Mouse (Mus musculus): ENCODE data around the gene Dennd6a.

DNA sequence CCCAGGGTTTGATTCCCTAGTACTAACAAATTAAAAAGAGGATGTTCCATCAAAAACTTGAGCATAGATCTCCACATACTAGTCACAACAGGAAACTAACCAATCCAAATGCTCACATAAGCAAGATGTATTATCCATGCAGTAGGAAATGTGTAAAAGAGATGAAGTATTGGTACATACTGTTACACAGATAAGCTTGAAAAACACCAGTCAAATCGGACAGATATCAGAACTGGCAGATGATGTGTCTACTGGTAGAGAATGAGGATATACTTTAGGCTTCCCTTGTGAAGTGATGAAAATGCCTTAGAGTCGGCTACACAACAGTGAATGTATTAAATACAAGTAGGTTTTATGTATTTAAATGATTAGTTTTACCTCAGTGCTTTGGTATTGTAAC lies 88.8 kb downstream of the Dennd6a start:
- TF ChIP-seq CTCF (IDR thresholded peaks at IDR 0.05; ENCODE audit: low read depth) (no peak), EP300 (IDR thresholded peaks at IDR 0.05; ENCODE audit: low read depth) (0 out of 2 replicates have a peak, but pooled peaks have one; percentile 24)

Data from liver, embryonic 14.5 days (tissue).